Mouse (Mus musculus): ENCODE results near the gene Gcm1. TPM values are rescaled to one million over a fixed set of nuclear protein-coding genes. Genes with fewer than 3 reads are reported as not detected.

Gcm1 gene
- polyA plus RNA-seq, 1 experiment from 2014 or later = not detected

- no peak for ATAC-seq (ENCODE audit: insufficient number of reproducible peaks, insufficient read depth, low FRiP score, low read depth)
- 97% methylated on average over 6 of the region's 6 CpGs for WGBS
- H3K9me3 ChIP-seq (ENCODE audit: control insufficient read depth, low read depth, low read length) = no peaks in the 10 kb centered on the region
- H3K36me3 ChIP-seq (ENCODE audit: control insufficient read depth, insufficient read depth, low read length) = peaks cover 52% of the 10 kb centered on the region
- H3K9ac ChIP-seq (replicated peaks; ENCODE audit: low read depth, low read length) = no peak overlapping the region
- H3K27ac ChIP-seq (ENCODE audit: low read length) = no peak overlapping the region
- H3K27me3 ChIP-seq (ENCODE audit: control insufficient read depth, insufficient read depth, low read length) = no peaks in the 10 kb centered on the region
- H3K4me2 ChIP-seq (replicated peaks; ENCODE audit: low read depth, low read length) = no peak overlapping the region
- no peaks in the 10 kb centered on the region for H3K4me1 ChIP-seq (ENCODE audit: control insufficient read depth, insufficient read depth, low read length)
- no peak overlapping the region for H3K4me3 ChIP-seq (ENCODE audit: low read depth, low read length)
Observed at GRCm38 (mm10) chr9:78096376-78096775, 44.7 kb downstream of the Gcm1 start.

- no peaks in the 10 kb centered on the region for H3K4me1 ChIP-seq (ENCODE audit: control insufficient read depth, insufficient read depth, low read length)
- no peak overlapping the region for H3K4me3 ChIP-seq (ENCODE audit: low read depth, low read length)
- no peaks in the 10 kb centered on the region for H3K27me3 ChIP-seq (ENCODE audit: control insufficient read depth, insufficient read depth, low read length)
- ATAC-seq (ENCODE audit: insufficient number of reproducible peaks, insufficient read depth, low FRiP score, low read depth) = no peak
- H3K9ac ChIP-seq (replicated peaks; ENCODE audit: low read depth, low read length) = no peak overlapping the region
- no peaks in the 10 kb centered on the region for H3K9me3 ChIP-seq (ENCODE audit: control insufficient read depth, low read depth, low read length)
- 85% methylated on average over 5 of the region's 5 CpGs for WGBS
- H3K4me2 ChIP-seq (replicated peaks; ENCODE audit: low read depth, low read length) = no peak overlapping the region
- no peak overlapping the region for H3K27ac ChIP-seq (ENCODE audit: low read length)
- peaks cover 30% of the 10 kb centered on the region for H3K36me3 ChIP-seq (ENCODE audit: control insufficient read depth, insufficient read depth, low read length)
Observed at GRCm38 (mm10) chr9:78100956-78101355, 49.2 kb downstream of the Gcm1 start.

GRCm38 (mm10) chr9:78101431-78101830 is 49.7 kb downstream of the Gcm1 start:
- no peak overlapping the region for H3K4me3 ChIP-seq (ENCODE audit: low read depth, low read length)
- no peak overlapping the region for H3K4me2 ChIP-seq (replicated peaks; ENCODE audit: low read depth, low read length)
- no peaks in the 10 kb centered on the region for H3K4me1 ChIP-seq (ENCODE audit: control insufficient read depth, insufficient read depth, low read length)
- no peak for ATAC-seq (ENCODE audit: insufficient number of reproducible peaks, insufficient read depth, low FRiP score, low read depth)
- H3K36me3 ChIP-seq (ENCODE audit: control insufficient read depth, insufficient read depth, low read length) = peaks cover 32% of the 10 kb centered on the region
- H3K9me3 ChIP-seq (ENCODE audit: control insufficient read depth, low read depth, low read length) = no peaks in the 10 kb centered on the region
- 69% methylated on average over 4 of the region's 4 CpGs for WGBS
- no peak overlapping the region for H3K9ac ChIP-seq (replicated peaks; ENCODE audit: low read depth, low read length)
- no peaks in the 10 kb centered on the region for H3K27me3 ChIP-seq (ENCODE audit: control insufficient read depth, insufficient read depth, low read length)
- H3K27ac ChIP-seq (ENCODE audit: low read length) = no peak overlapping the region

GRCm38 (mm10) chr9:78103965-78104560 is 52.3 kb downstream of the Gcm1 start:
- Histone ChIP-seq H3K4me3 (ENCODE audit: low read depth, low read length) (no peak overlapping the region), H3K9me3 (ENCODE audit: control insufficient read depth, low read depth, low read length) (no peaks in the 10 kb centered on the region), H3K4me2 (replicated peaks; ENCODE audit: low read depth, low read length) (no peak overlapping the region), H3K9ac (replicated peaks; ENCODE audit: low read depth, low read length) (no peak overlapping the region), H3K36me3 (ENCODE audit: control insufficient read depth, insufficient read depth, low read length) (peaks cover 15% of the 10 kb centered on the region), H3K27me3 (ENCODE audit: control insufficient read depth, insufficient read depth, low read length) (no peaks in the 10 kb centered on the region), H3K4me1 (ENCODE audit: control insufficient read depth, insufficient read depth, low read length) (peaks cover 5% of the 10 kb centered on the region; the same call in 1 of the 2 replicates), H3K27ac (ENCODE audit: low read length) (no peak overlapping the region)
- ATAC-seq (ENCODE audit: insufficient number of reproducible peaks, insufficient read depth, low FRiP score, low read depth) = no peak
- 86% methylated on average over 8 of the region's 8 CpGs for WGBS

GRCm38 (mm10) chr9:78104973-78105372 is 53.2 kb downstream of the Gcm1 start:
- H3K36me3 ChIP-seq (ENCODE audit: control insufficient read depth, insufficient read depth, low read length) = peaks cover 12% of the 10 kb centered on the region
- no peak overlapping the region for H3K27ac ChIP-seq (ENCODE audit: low read length)
- no peak for ATAC-seq (ENCODE audit: insufficient number of reproducible peaks, insufficient read depth, low FRiP score, low read depth)
- H3K9ac ChIP-seq (replicated peaks; ENCODE audit: low read depth, low read length) = no peak overlapping the region
- H3K4me3 ChIP-seq (ENCODE audit: low read depth, low read length) = no peak overlapping the region
- no peaks in the 10 kb centered on the region for H3K9me3 ChIP-seq (ENCODE audit: control insufficient read depth, low read depth, low read length)
- WGBS = 76% methylated on average over 6 of the region's 6 CpGs
- peaks cover 8% of the 10 kb centered on the region; the same call in 1 of the 2 replicates for H3K4me1 ChIP-seq (ENCODE audit: control insufficient read depth, insufficient read depth, low read length)
- H3K4me2 ChIP-seq (replicated peaks; ENCODE audit: low read depth, low read length) = no peak overlapping the region
- H3K27me3 ChIP-seq (ENCODE audit: control insufficient read depth, insufficient read depth, low read length) = no peaks in the 10 kb centered on the region

GRCm38 (mm10) chr9:78105501-78105932 is 53.8 kb downstream of the Gcm1 start:
- Histone ChIP-seq H3K4me2 (replicated peaks; ENCODE audit: low read depth, low read length) (no peak overlapping the region), H3K27me3 (ENCODE audit: control insufficient read depth, insufficient read depth, low read length) (no peaks in the 10 kb centered on the region), H3K4me1 (ENCODE audit: control insufficient read depth, insufficient read depth, low read length) (peaks cover 8% of the 10 kb centered on the region; the same call in 1 of the 2 replicates), H3K9me3 (ENCODE audit: control insufficient read depth, low read depth, low read length) (no peaks in the 10 kb centered on the region), H3K36me3 (ENCODE audit: control insufficient read depth, insufficient read depth, low read length) (peaks cover 8% of the 10 kb centered on the region; the same call in 1 of the 2 replicates), H3K27ac (ENCODE audit: low read length) (no peak overlapping the region), H3K9ac (replicated peaks; ENCODE audit: low read depth, low read length) (no peak overlapping the region), H3K4me3 (ENCODE audit: low read depth, low read length) (no peak overlapping the region)
- WGBS = 65% methylated on average over 6 of the region's 6 CpGs
- no peak for ATAC-seq (ENCODE audit: insufficient number of reproducible peaks, insufficient read depth, low FRiP score, low read depth)

- no peak for ATAC-seq (ENCODE audit: insufficient number of reproducible peaks, insufficient read depth, low FRiP score, low read depth)
- Histone ChIP-seq H3K4me3 (ENCODE audit: low read depth, low read length) (0 out of 2 replicates have a peak overlapping the region, but pooled peaks have one; percentile 89), H3K27me3 (ENCODE audit: control insufficient read depth, insufficient read depth, low read length) (no peaks in the 10 kb centered on the region), H3K9ac (replicated peaks; ENCODE audit: low read depth, low read length) (no peak overlapping the region), H3K27ac (ENCODE audit: low read length) (no peak overlapping the region), H3K9me3 (ENCODE audit: control insufficient read depth, low read depth, low read length) (no peaks in the 10 kb centered on the region), H3K4me1 (ENCODE audit: control insufficient read depth, insufficient read depth, low read length) (peaks cover 8% of the 10 kb centered on the region; the same call in 1 of the 2 replicates), H3K4me2 (replicated peaks; ENCODE audit: low read depth, low read length) (peak overlapping the region; percentile 89), H3K36me3 (ENCODE audit: control insufficient read depth, insufficient read depth, low read length) (0 out of 2 replicates have a peak, but pooled peaks cover 3% of the 10 kb centered on the region)
- 80% methylated on average over 4 of the region's 4 CpGs for WGBS
Observed at GRCm38 (mm10) chr9:78106821-78107220, 55.1 kb downstream of the Gcm1 start.

- 19% methylated on average over 6 of the region's 6 CpGs for WGBS
- no peak for ATAC-seq (ENCODE audit: insufficient number of reproducible peaks, insufficient read depth, low FRiP score, low read depth)
- Histone ChIP-seq H3K9me3 (ENCODE audit: control insufficient read depth, low read depth, low read length) (no peaks in the 10 kb centered on the region), H3K9ac (replicated peaks; ENCODE audit: low read depth, low read length) (peak overlapping the region; percentile 76; the same call in 1 of the 2 replicates), H3K4me2 (replicated peaks; ENCODE audit: low read depth, low read length) (peak overlapping the region; percentile 89), H3K27me3 (ENCODE audit: control insufficient read depth, insufficient read depth, low read length) (no peaks in the 10 kb centered on the region), H3K4me1 (ENCODE audit: control insufficient read depth, insufficient read depth, low read length) (peaks cover 8% of the 10 kb centered on the region; the same call in 1 of the 2 replicates), H3K27ac (ENCODE audit: low read length) (no peak overlapping the region; the same call in 1 of the 2 replicates), H3K4me3 (ENCODE audit: low read depth, low read length) (peak overlapping the region; percentile 89), H3K36me3 (ENCODE audit: control insufficient read depth, insufficient read depth, low read length) (0 out of 2 replicates have a peak, but pooled peaks cover 3% of the 10 kb centered on the region)
Observed at GRCm38 (mm10) chr9:78107582-78107911, 55.8 kb downstream of the Gcm1 start.
